Comparison of ENCODE assay signal across 8 mouse cellular contexts in genomic region chr5:135078482-135078810, GRCm38 (mm10). TPM values are rescaled to one million over a fixed set of nuclear protein-coding genes. Genes with fewer than 3 reads are reported as not detected.
DNase-seq lines count a peak whose midpoint lies in the region; ATAC-seq and TF ChIP-seq lines count a peak whose summit lies in the region.

No protein-coding gene starts in this region.

- H3K27ac ChIP-seq in layer of hippocampus, adult 2 months: no peak overlapping the region; the same call in 1 of the 2 replicates
- H3K27ac ChIP-seq in embryonic facial prominence, embryonic 11.5 days (replicated peaks; ENCODE audit: low read depth, low read length): no peak overlapping the region
- H3K27ac ChIP-seq in hindbrain, embryonic 15.5 days (replicated peaks): peak overlapping the region; percentile 93
- H3K27ac ChIP-seq in midbrain, postnatal 0 days (ENCODE audit: low read depth, low read length): peak overlapping the region; percentile 92; the same call in 1 of the 2 replicates

- no peak; the same call in 1 of the 2 replicates for ATAC-seq in embryonic facial prominence, embryonic 11.5 days (replicated peaks; ENCODE audit: insufficient number of reproducible peaks, low FRiP score, low TSS enrichment, low read depth)
- peak; percentile 54 for ATAC-seq in hindbrain, embryonic 15.5 days (ENCODE audit: low FRiP score, low read depth)
- ATAC-seq in midbrain, postnatal 0 days (ENCODE audit: low FRiP score): no peak

- no peak for DNase-seq in layer of hippocampus, adult 2 months (ENCODE audit: low spot score in 2 of 2)
- no peak for DNase-seq in layer of hippocampus, adult 18-20 months (ENCODE audit: low spot score in 2 of 2)
- DNase-seq in embryonic facial prominence, embryonic 11.5 days (ENCODE audit: low spot score): no peak
- DNase-seq in midbrain, postnatal 0 days (ENCODE audit: low spot score): peak; percentile 70
- no peak for DNase-seq in embryo, embryonic 9.5 days (ENCODE audit: extremely low spot score)
- no peak for DNase-seq in adrenal gland, adult 8-10 months
- DNase-seq in gastrocnemius, postnatal 25 days: no peak

- H3K36me3 ChIP-seq in embryonic facial prominence, embryonic 11.5 days (replicated peaks; ENCODE audit: control insufficient read depth, insufficient read depth, low read depth, low read length): no peaks in the 10 kb centered on the region
- peaks cover 4% of the 10 kb centered on the region; the same call in 1 of the 2 replicates for H3K36me3 ChIP-seq in hindbrain, embryonic 15.5 days
- H3K36me3 ChIP-seq in midbrain, postnatal 0 days (ENCODE audit: insufficient read depth, low read length): peaks cover 10% of the 10 kb centered on the region; the same call in 1 of the 2 replicates

- no peaks in the 10 kb centered on the region for H3K9me3 ChIP-seq in embryonic facial prominence, embryonic 11.5 days (replicated peaks; ENCODE audit: control insufficient read depth, low read length)
- no peaks in the 10 kb centered on the region for H3K9me3 ChIP-seq in hindbrain, embryonic 15.5 days
- H3K9me3 ChIP-seq in midbrain, postnatal 0 days (ENCODE audit: low read length): no peaks in the 10 kb centered on the region

- TF ChIP-seq CTCF in layer of hippocampus, adult 2 months (conservative IDR thresholded peaks at IDR 0.05): no peak; the same call in none of the 2 replicates
- TF ChIP-seq CTCF in midbrain, postnatal 0 days (IDR thresholded peaks at IDR 0.05): no peak

- peak overlapping the region; percentile 73 for H3K4me2 ChIP-seq in embryonic facial prominence, embryonic 11.5 days (ENCODE audit: low read depth, low read length)
- H3K4me2 ChIP-seq in hindbrain, embryonic 15.5 days: peak overlapping the region; percentile 81
- peak overlapping the region; percentile 76 for H3K4me2 ChIP-seq in midbrain, postnatal 0 days (ENCODE audit: low read depth, low read length, poor library complexity, severe bottlenecking)

- H3K27me3 ChIP-seq in embryonic facial prominence, embryonic 11.5 days (ENCODE audit: control insufficient read depth, insufficient read depth, low read length): no peaks in the 10 kb centered on the region
- H3K27me3 ChIP-seq in hindbrain, embryonic 15.5 days: no peaks in the 10 kb centered on the region
- H3K27me3 ChIP-seq in midbrain, postnatal 0 days (ENCODE audit: insufficient read depth, low read length): no peaks in the 10 kb centered on the region

- peaks cover 3% of the 10 kb centered on the region; the same call in 1 of the 2 replicates for H3K4me1 ChIP-seq in embryonic facial prominence, embryonic 11.5 days (ENCODE audit: control insufficient read depth, insufficient read depth, low read length)
- peaks cover 15% of the 10 kb centered on the region for H3K4me1 ChIP-seq in hindbrain, embryonic 15.5 days (replicated peaks)
- H3K4me1 ChIP-seq in midbrain, postnatal 0 days (ENCODE audit: insufficient read depth, low read length): no peaks in the 10 kb centered on the region

- WGBS in embryonic facial prominence, embryonic 11.5 days: 1% methylated on average over 11 of the region's 11 CpGs
- 3% methylated on average over 11 of the region's 11 CpGs for WGBS in hindbrain, embryonic 15.5 days
- 1% methylated on average over 11 of the region's 11 CpGs for WGBS in midbrain, postnatal 0 days

- peak overlapping the region; percentile 98 for H3K9ac ChIP-seq in embryonic facial prominence, embryonic 11.5 days (replicated peaks; ENCODE audit: low read length)
- H3K9ac ChIP-seq in hindbrain, embryonic 15.5 days: peak overlapping the region; percentile 100
- peak overlapping the region; percentile 100 for H3K9ac ChIP-seq in midbrain, postnatal 0 days (replicated peaks; ENCODE audit: low read length, poor library complexity, severe bottlenecking)

- peak overlapping the region; percentile 81 for H3K4me3 ChIP-seq in layer of hippocampus, adult 2 months
- peak overlapping the region; percentile 97 for H3K4me3 ChIP-seq in embryonic facial prominence, embryonic 11.5 days (ENCODE audit: low read depth, low read length)
- H3K4me3 ChIP-seq in hindbrain, embryonic 15.5 days: peak overlapping the region; percentile 98
- peak overlapping the region; percentile 98 for H3K4me3 ChIP-seq in midbrain, postnatal 0 days (ENCODE audit: low read depth, low read length)

RNA-seq across cellular contexts. Expression of gene Vps37d, which starts 0.4 kb away (rescaled TPM):
- total RNA-seq in layer of hippocampus, adult 2 months (2021): 10 to 100 TPM; 29.4 to 30.3 TPM
- 10 to 100 TPM; 33.3 to 35.3 TPM for total RNA-seq in layer of hippocampus, adult 18-20 months (2021)
- 7.1 and 9.1 TPM in 2 replicates for polyA plus RNA-seq in embryonic facial prominence, embryonic 11.5 days (2014; fragmentation: Nextera tagmentation; extraction: Ambion mirVana)
- polyA plus RNA-seq in hindbrain, embryonic 15.5 days (2015; fragmentation: Nextera tagmentation; extraction: Ambion mirVana): 37.3 and 43.0 TPM in 2 replicates
- 95.4 and 107 TPM in 2 replicates for total RNA-seq in midbrain, postnatal 0 days (2014; rRNA removed)
- polyA plus RNA-seq in midbrain, postnatal 0 days (2015; fragmentation: Nextera tagmentation; extraction: Ambion mirVana): 31.2 and 32.0 TPM in 2 replicates
- 1 to 10 TPM; 2.2 to 6.5 (median 4.8) TPM for total RNA-seq in adrenal gland, adult 8-10 months (2022)
- under 1 TPM in 1 of 2 experiments, not detected in 1; 0.41 TPM for total RNA-seq in gastrocnemius, postnatal 25 days (2021)

RNA-seq across cellular contexts. Expression of gene Mlxipl, which starts 11.2 kb away (rescaled TPM):
- 1 to 10 TPM; 6.2 to 6.7 TPM for total RNA-seq in layer of hippocampus, adult 2 months (2021)
- total RNA-seq in layer of hippocampus, adult 18-20 months (2021): 1 to 10 TPM; 4.7 to 4.9 TPM
- 1.9 and 3.7 TPM in 2 replicates for polyA plus RNA-seq in embryonic facial prominence, embryonic 11.5 days (2014; fragmentation: Nextera tagmentation; extraction: Ambion mirVana)
- 0.97 and 1.6 TPM in 2 replicates for polyA plus RNA-seq in hindbrain, embryonic 15.5 days (2015; fragmentation: Nextera tagmentation; extraction: Ambion mirVana)
- 0.38 and 1.2 TPM in 2 replicates for total RNA-seq in midbrain, postnatal 0 days (2014; rRNA removed)
- 0.79 and 1.2 TPM in 2 replicates for polyA plus RNA-seq in midbrain, postnatal 0 days (2015; fragmentation: Nextera tagmentation; extraction: Ambion mirVana)
- 10 to 100 TPM; 33.6 to 42.9 (median 37.8) TPM for total RNA-seq in adrenal gland, adult 8-10 months (2022)
- total RNA-seq in gastrocnemius, postnatal 25 days (2021): 10 to 100 TPM; 72.1 to 80.3 TPM

RNA-seq across cellular contexts. Expression of gene Bud23, which starts 13.7 kb away (rescaled TPM):
- 10 to 100 TPM; 49.9 to 53.4 TPM for total RNA-seq in layer of hippocampus, adult 2 months (2021)
- 10 to 100 TPM; 49.0 to 57.9 TPM for total RNA-seq in layer of hippocampus, adult 18-20 months (2021)
- 136 and 146 TPM in 2 replicates for polyA plus RNA-seq in embryonic facial prominence, embryonic 11.5 days (2014; fragmentation: Nextera tagmentation; extraction: Ambion mirVana)
- polyA plus RNA-seq in hindbrain, embryonic 15.5 days (2015; fragmentation: Nextera tagmentation; extraction: Ambion mirVana): 76.3 and 80.3 TPM in 2 replicates
- 48.3 and 49.9 TPM in 2 replicates for total RNA-seq in midbrain, postnatal 0 days (2014; rRNA removed)
- polyA plus RNA-seq in midbrain, postnatal 0 days (2015; fragmentation: Nextera tagmentation; extraction: Ambion mirVana): 63.6 and 65.5 TPM in 2 replicates
- total RNA-seq in adrenal gland, adult 8-10 months (2022): 10 to 100 TPM; 54.5 to 56.7 (median 55.8) TPM
- total RNA-seq in gastrocnemius, postnatal 25 days (2021): 10 to 100 TPM; 21.7 to 27.4 TPM

RNA-seq across cellular contexts. Expression of gene Dnajc30, which starts 14.4 kb away (rescaled TPM):
- 10 to 100 TPM; 39.1 to 43.1 TPM for total RNA-seq in layer of hippocampus, adult 2 months (2021)
- total RNA-seq in layer of hippocampus, adult 18-20 months (2021): 10 to 100 TPM; 40.1 to 43.4 TPM
- 29.3 and 30.8 TPM in 2 replicates for polyA plus RNA-seq in embryonic facial prominence, embryonic 11.5 days (2014; fragmentation: Nextera tagmentation; extraction: Ambion mirVana)
- 41.1 and 42.9 TPM in 2 replicates for polyA plus RNA-seq in hindbrain, embryonic 15.5 days (2015; fragmentation: Nextera tagmentation; extraction: Ambion mirVana)
- total RNA-seq in midbrain, postnatal 0 days (2014; rRNA removed): 13.5 and 21.4 TPM in 2 replicates
- 52.5 and 52.8 TPM in 2 replicates for polyA plus RNA-seq in midbrain, postnatal 0 days (2015; fragmentation: Nextera tagmentation; extraction: Ambion mirVana)
- 10 to 100 TPM; 35.8 to 42.0 (median 38.7) TPM for total RNA-seq in adrenal gland, adult 8-10 months (2022)
- total RNA-seq in gastrocnemius, postnatal 25 days (2021): 10 to 100 TPM; 22.0 to 25.2 TPM

RNA-seq across cellular contexts. Expression of gene Stx1a, which starts 55.2 kb away (rescaled TPM):
- 10 to 100 TPM; 92.3 to 97.6 TPM for total RNA-seq in layer of hippocampus, adult 2 months (2021)
- total RNA-seq in layer of hippocampus, adult 18-20 months (2021): 10 to 100 TPM; 91.5 to 97.8 TPM
- 12.1 and 14.2 TPM in 2 replicates for polyA plus RNA-seq in embryonic facial prominence, embryonic 11.5 days (2014; fragmentation: Nextera tagmentation; extraction: Ambion mirVana)
- polyA plus RNA-seq in hindbrain, embryonic 15.5 days (2015; fragmentation: Nextera tagmentation; extraction: Ambion mirVana): 127 and 145 TPM in 2 replicates
- total RNA-seq in midbrain, postnatal 0 days (2014; rRNA removed): 165 and 175 TPM in 2 replicates
- polyA plus RNA-seq in midbrain, postnatal 0 days (2015; fragmentation: Nextera tagmentation; extraction: Ambion mirVana): 190 and 202 TPM in 2 replicates
- 10 to 100 TPM in 3 of 4 experiments, 1 to 10 TPM in 1; 4.9 to 15.9 (median 12.1) TPM for total RNA-seq in adrenal gland, adult 8-10 months (2022)
- 1 to 10 TPM in 1 of 2 experiments, under 1 TPM in 1; 0.69 to 1.5 TPM for total RNA-seq in gastrocnemius, postnatal 25 days (2021)

Comparison
In these comparisons a context has a peak if more than half of its experiments do, and no peak if none do; other contexts are left out.
1. H3K27ac ChIP-seq: peak in hindbrain, embryonic 15.5 days (single experiment) and midbrain, postnatal 0 days (single experiment); none in layer of hippocampus, adult 2 months (single experiment) and embryonic facial prominence, embryonic 11.5 days (single experiment).
2. RNA of gene Vps37d, which starts 0.4 kb away (total RNA-seq): 95.4 to 107 TPM in midbrain, postnatal 0 days, 33.3 to 35.3 TPM in layer of hippocampus, adult 18-20 months and 29.4 to 30.3 TPM in layer of hippocampus, adult 2 months; 2.2 to 6.5 TPM in adrenal gland, adult 8-10 months and 0.41 TPM in gastrocnemius, postnatal 25 days; every median in the first group is over 4 times any median in the second.
3. RNA of gene Mlxipl, which starts 11.2 kb away (total RNA-seq): 72.1 to 80.3 TPM in gastrocnemius, postnatal 25 days and 33.6 to 42.9 TPM in adrenal gland, adult 8-10 months; 6.2 to 6.7 TPM in layer of hippocampus, adult 2 months, 4.7 to 4.9 TPM in layer of hippocampus, adult 18-20 months and 0.38 to 1.2 TPM in midbrain, postnatal 0 days; every median in the first group is over 4 times any median in the second.
4. Peak in every context shown above with its lines, with median percentiles within 50 percentile points of each other: H3K4me3 ChIP-seq, H3K4me2 ChIP-seq and H3K9ac ChIP-seq.